Mouse (Mus musculus) stomach, embryonic 16.5 days (tissue): ENCODE data around the gene U2af2. TPM values are rescaled to one million over a fixed set of nuclear protein-coding genes. Genes with fewer than 3 reads are reported as not detected.

Source experiments
- ATAC-seq: fragments of 200-750 bp; cut with Nextera tagmentation; 2 replicates; pipeline ENCODE4 v1.8.0; 2017; ENCODE audit warnings: moderate number of reproducible peaks, moderate TSS enrichment; ENCODE audit not compliant: insufficient read depth, low FRiP score
- H3K27ac ChIP-seq: fragments of 300-500 bp; sonication (generic); 2 replicates; pipeline ENCODE4 v1.5.1; 2014; ENCODE audit warnings: low read length
- H3K27me3 ChIP-seq: fragments of 300-500 bp; sonication (generic); 2 replicates; pipeline ENCODE4 v1.6.1; 2014; ENCODE audit warnings: low read length, control low read depth, mixed read lengths; ENCODE audit not compliant: control insufficient read depth, insufficient read depth
- H3K36me3 ChIP-seq: fragments of 300-500 bp; sonication (generic); 2 replicates; pipeline ENCODE4 v1.6.1; 2014; ENCODE audit warnings: low read length; ENCODE audit not compliant: control insufficient read depth, insufficient read depth
- H3K4me1 ChIP-seq: fragments of 300-500 bp; sonication (generic); 2 replicates; pipeline ENCODE4 v1.6.1; 2014; ENCODE audit warnings: low read length, control low read depth, mixed read lengths; ENCODE audit not compliant: control insufficient read depth, insufficient read depth
- H3K4me2 ChIP-seq: fragments of 300-500 bp; sonication (generic); 2 replicates; pipeline ENCODE4 v1.6.1; 2014; ENCODE audit warnings: low read depth, low read length, mixed read lengths
- H3K4me3 ChIP-seq: fragments of 300-500 bp; sonication (generic); replicated peaks from 2 replicates; pipeline ENCODE4 v1.5.1; 2014; ENCODE audit warnings: mild to moderate bottlenecking, low read length
- H3K9ac ChIP-seq: fragments of 300-500 bp; sonication (generic); 2 replicates; pipeline ENCODE4 v1.6.1; 2014; ENCODE audit warnings: low read length
- H3K9me3 ChIP-seq: fragments of 300-500 bp; sonication (generic); replicated peaks from 2 replicates; pipeline ENCODE4 v1.6.1; 2016; ENCODE audit warnings: low read length, control low read depth; ENCODE audit not compliant: control insufficient read depth
- WGBS: fragments of 180-500 bp; shearing (Covaris S2); extraction: QIAGEN DNeasy Blood & Tissue Kit; methylation state at CpG from one replicate; pipeline ENCODE4 v1.1.7; 2014; 5-methylcytosine and 5-hydroxymethylcytosine counted together
- polyA plus RNA-seq: library from polyadenylated mRNA; unstranded; fragments of >200 nt; fragmentation: Nextera tagmentation; extraction: Ambion mirVana; gene quantifications from 2 replicates; pipeline ENCODE4 v1.2.1, GENCODE M21; 2015

Gene U2af2
- polyA plus RNA-seq, 1 experiment from 2014 or later, result 81.1 TPM

GRCm38 (mm10) chr7:5035628-5036027, 26.3 kb upstream of the U2af2 start:
- Histone ChIP-seq H3K27ac (no peak overlapping the region), H3K9me3 (peaks cover 18% of the 10 kb centered on the region), H3K27me3 (no peaks in the 10 kb centered on the region), H3K4me3 (no peak overlapping the region), H3K4me1 (peaks cover 7% of the 10 kb centered on the region), H3K9ac (no peak overlapping the region), H3K36me3 (peaks cover 56% of the 10 kb centered on the region), H3K4me2 (no peak overlapping the region)
- WGBS, result 95% methylated on average over 17 of the region's 17 CpGs
- no peak for ATAC-seq

DNA sequence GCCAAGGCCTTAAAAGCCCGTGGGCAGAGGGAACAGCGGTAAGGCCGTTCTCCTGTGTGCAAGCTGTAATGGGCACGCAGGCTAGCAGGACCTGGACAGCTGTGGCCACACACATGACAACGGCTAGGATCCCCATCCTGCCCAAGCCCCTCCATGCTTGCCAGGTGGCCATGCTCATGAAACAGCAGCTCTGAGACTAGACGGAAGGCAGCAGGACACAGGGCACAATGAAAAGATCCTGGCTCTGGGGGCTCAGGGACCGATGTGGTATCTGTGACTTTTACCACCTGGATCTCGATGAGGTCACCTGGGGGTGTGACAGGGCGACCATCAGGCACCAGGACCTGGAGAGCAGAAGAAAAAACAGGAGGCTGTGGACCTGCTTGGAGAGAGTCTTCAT, 25.8 kb upstream of the U2af2 start:
- 91% methylated on average over 9 of the region's 9 CpGs for WGBS
- Histone ChIP-seq H3K4me3 (no peak overlapping the region), H3K4me1 (peaks cover 7% of the 10 kb centered on the region), H3K36me3 (peaks cover 51% of the 10 kb centered on the region), H3K27ac (no peak overlapping the region), H3K9me3 (peaks cover 12% of the 10 kb centered on the region), H3K9ac (no peak overlapping the region), H3K27me3 (no peaks in the 10 kb centered on the region), H3K4me2 (no peak overlapping the region)
- no peak for ATAC-seq

GRCm38 (mm10) chr7:5037026-5037425, 24.9 kb upstream of the U2af2 start:
- peaks cover 4% of the 10 kb centered on the region; the same call in 1 of the 2 replicates for H3K9me3 ChIP-seq
- H3K27me3 ChIP-seq, result no peaks in the 10 kb centered on the region
- no peak overlapping the region for H3K4me3 ChIP-seq
- peaks cover 7% of the 10 kb centered on the region for H3K4me1 ChIP-seq
- ATAC-seq, result no peak
- 92% methylated on average over 7 of the region's 7 CpGs for WGBS
- no peak overlapping the region for H3K27ac ChIP-seq
- H3K4me2 ChIP-seq, result no peak overlapping the region
- H3K9ac ChIP-seq, result no peak overlapping the region
- H3K36me3 ChIP-seq, result peaks cover 42% of the 10 kb centered on the region

DNA sequence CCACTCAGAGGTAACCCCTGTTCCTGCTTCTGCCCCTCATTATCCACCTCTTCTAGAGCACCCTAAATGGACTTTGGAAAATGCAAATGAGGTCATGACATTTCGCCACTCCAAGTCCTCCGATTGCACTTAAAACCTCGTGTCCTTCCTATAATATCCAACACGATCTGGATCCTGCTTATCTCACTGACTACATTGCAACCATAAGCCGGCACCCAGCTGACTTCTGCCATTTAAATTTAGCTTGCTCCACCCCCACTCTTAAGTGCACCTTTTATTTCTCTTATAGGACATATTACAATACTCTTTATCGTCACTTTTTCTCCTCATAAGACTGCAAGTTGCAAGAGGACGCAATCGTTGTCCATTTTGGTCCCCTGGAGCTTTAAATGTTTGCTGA, 24.5 kb upstream of the U2af2 start:
- H3K4me3 ChIP-seq, result peak overlapping the region; percentile 75
- 86% methylated on average over 8 of the region's 8 CpGs for WGBS
- peaks cover 38% of the 10 kb centered on the region for H3K36me3 ChIP-seq
- H3K27me3 ChIP-seq, result no peaks in the 10 kb centered on the region
- peak overlapping the region; percentile 99 for H3K27ac ChIP-seq
- H3K9me3 ChIP-seq, result no peaks in the 10 kb centered on the region
- no peak for ATAC-seq
- H3K4me1 ChIP-seq, result peaks cover 7% of the 10 kb centered on the region
- peak overlapping the region; percentile 92 for H3K9ac ChIP-seq
- H3K4me2 ChIP-seq, result peak overlapping the region; percentile 69

- peak within 1 kb of the TSS; percentile 75 for H3K4me3 ChIP-seq
- H3K9me3 ChIP-seq, result no peaks in the 10 kb centered on the region
- H3K27me3 ChIP-seq, result no peaks in the 10 kb centered on the region
- H3K27ac ChIP-seq, result peak within 1 kb of the TSS; percentile 99
- H3K4me1 ChIP-seq, result peaks cover 7% of the 10 kb centered on the region
- ATAC-seq, result peak; percentile 98
- H3K4me2 ChIP-seq, result peak within 1 kb of the TSS; percentile 69
- WGBS, result under 1% methylated on average over 48 of the region's 48 CpGs
- peak within 1 kb of the TSS; percentile 92 for H3K9ac ChIP-seq
- peaks cover 30% of the 10 kb centered on the region for H3K36me3 ChIP-seq
Observed at GRCm38 (mm10) chr7:5038109-5038732, 23.7 kb upstream of the U2af2 start, which contains the start of gene Zfp784. Gene Zfp784 (minus strand): TSS chr7:5038446.

DNA sequence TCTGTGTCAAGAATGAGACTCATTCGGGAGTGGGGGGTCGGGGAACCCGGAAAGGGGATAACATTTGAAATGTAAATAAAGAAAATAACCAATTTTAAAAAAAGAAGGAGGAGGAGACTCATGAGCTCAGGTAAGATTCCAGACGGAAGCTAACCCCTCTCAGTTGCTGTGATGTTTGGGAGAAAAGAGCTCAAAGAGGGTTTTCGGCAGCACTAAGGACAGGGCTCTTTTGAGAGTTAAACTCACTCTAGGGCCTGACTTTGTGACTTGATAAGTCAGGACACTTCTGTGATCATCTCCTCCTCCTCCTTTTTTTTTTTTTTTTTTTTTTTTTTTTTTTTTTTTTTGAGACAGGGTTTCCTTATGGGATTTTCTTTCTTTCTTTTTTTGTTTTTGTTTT, 23.0 kb upstream of the U2af2 start:
- no peaks in the 10 kb centered on the region for H3K27me3 ChIP-seq
- H3K9ac ChIP-seq, result peak overlapping the region; percentile 92
- no peak for ATAC-seq
- H3K4me2 ChIP-seq, result peak overlapping the region; percentile 69
- peaks cover 7% of the 10 kb centered on the region for H3K4me1 ChIP-seq
- H3K36me3 ChIP-seq, result peaks cover 24% of the 10 kb centered on the region
- H3K27ac ChIP-seq, result peak overlapping the region; percentile 99
- peak overlapping the region; percentile 75 for H3K4me3 ChIP-seq
- no peaks in the 10 kb centered on the region for H3K9me3 ChIP-seq
- 20% methylated on average over 5 of the region's 5 CpGs for WGBS

- ATAC-seq, result no peak
Observed at GRCm38 (mm10) chr7:5044981-5045380, 17.0 kb upstream of the U2af2 start.

GRCm38 (mm10) chr7:5046112-5046511, 15.8 kb upstream of the U2af2 start:
- no peaks in the 10 kb centered on the region for H3K9me3 ChIP-seq
- WGBS, result 70% methylated on average over 2 of the region's 2 CpGs
- H3K27ac ChIP-seq, result no peak overlapping the region
- ATAC-seq, result no peak
- H3K4me3 ChIP-seq, result no peak overlapping the region
- peaks cover 5% of the 10 kb centered on the region; the same call in 1 of the 2 replicates for H3K4me1 ChIP-seq
- no peaks in the 10 kb centered on the region for H3K36me3 ChIP-seq
- no peak overlapping the region for H3K9ac ChIP-seq
- no peak overlapping the region for H3K4me2 ChIP-seq
- no peaks in the 10 kb centered on the region for H3K27me3 ChIP-seq

More at GRCm38 (mm10) chr7:5044981-5045380, 17.0 kb upstream of the U2af2 start:
- no peak overlapping the region for H3K9ac ChIP-seq
- H3K4me3 ChIP-seq, result no peak overlapping the region
- no peak overlapping the region for H3K4me2 ChIP-seq
- WGBS, result 61% methylated on average over 2 of the region's 2 CpGs
- H3K36me3 ChIP-seq, result no peaks in the 10 kb centered on the region
- no peaks in the 10 kb centered on the region for H3K4me1 ChIP-seq
- no peaks in the 10 kb centered on the region for H3K27me3 ChIP-seq
- H3K9me3 ChIP-seq, result no peaks in the 10 kb centered on the region
- no peak overlapping the region for H3K27ac ChIP-seq

DNA sequence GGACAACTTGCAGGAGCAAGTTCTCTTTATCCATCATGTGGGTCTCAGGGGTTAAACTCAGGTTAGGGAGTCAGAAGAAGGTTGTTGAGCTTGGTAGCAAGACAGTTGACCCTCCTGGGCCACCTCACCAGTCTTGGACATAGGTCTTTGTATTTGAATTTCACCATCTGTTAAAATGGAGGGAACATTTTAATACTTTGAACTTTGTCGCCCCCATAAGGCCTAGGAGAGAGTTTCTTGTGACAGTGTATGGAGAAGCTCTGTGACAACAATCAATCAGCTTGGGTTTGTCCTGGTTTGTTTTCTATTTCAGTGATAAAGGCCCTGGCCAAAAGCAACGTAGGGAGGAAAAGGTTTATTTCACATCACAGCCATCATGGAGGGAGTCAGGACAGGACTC, 14.6 kb upstream of the U2af2 start:
- WGBS, result 17% methylated on average over 2 of the region's 2 CpGs
- Histone ChIP-seq H3K4me1 (peaks cover 9% of the 10 kb centered on the region), H3K9ac (no peak overlapping the region), H3K36me3 (no peaks in the 10 kb centered on the region), H3K27me3 (peaks cover 1% of the 10 kb centered on the region; the same call in 1 of the 2 replicates), H3K4me3 (no peak overlapping the region), H3K27ac (no peak overlapping the region), H3K4me2 (no peak overlapping the region), H3K9me3 (no peaks in the 10 kb centered on the region)
- ATAC-seq, result no peak
